Mouse (Mus musculus): Measurements from ENCODE around the gene Ccdc33.

GRCm38 (mm10) chr9:58049861-58050260 is 68.8 kb downstream of the Ccdc33 start:
- TF ChIP-seq KAT2A (IDR thresholded peaks at IDR 0.05; ENCODE audit: insufficient replicate concordance, low read length), result no peak
- TF ChIP-seq USF2 (conservative IDR thresholded peaks at IDR 0.05; ENCODE audit: low read depth, low read length), result no peak
- no peak for TF ChIP-seq CHD1 (IDR thresholded peaks at IDR 0.05; ENCODE audit: low read depth, low read length)

All from CH12.LX (cell line).